Mouse (Mus musculus) hindbrain, embryonic 15.5 days (tissue): ENCODE results near the gene Nup54. TPM values are rescaled to one million over a fixed set of nuclear protein-coding genes. Genes with fewer than 3 reads are reported as not detected.

Experiments used
- ATAC-seq: fragments of 200-750 bp; cut with Nextera tagmentation; 2 replicates; pipeline ENCODE4 v1.8.0; 2017; ENCODE audit warnings: low read depth, moderate number of reproducible peaks, moderate TSS enrichment; ENCODE audit not compliant: low FRiP score
- H3K27ac ChIP-seq: fragments of 300-500 bp; sonication (generic); replicated peaks from 2 replicates; pipeline ENCODE4 v1.5.1; 2015; ENCODE audit warnings: mild to moderate bottlenecking, inconsistent platforms
- H3K27me3 ChIP-seq: fragments of 300-500 bp; sonication (generic); 2 replicates; pipeline ENCODE4 v1.6.1; 2015; ENCODE audit warnings: control low read depth, inconsistent platforms
- H3K36me3 ChIP-seq: fragments of 300-500 bp; sonication (generic); 2 replicates; pipeline ENCODE4 v1.6.1; 2015; ENCODE audit warnings: control low read depth, inconsistent platforms
- H3K4me1 ChIP-seq: fragments of 300-500 bp; sonication (generic); replicated peaks from 2 replicates; pipeline ENCODE4 v1.6.1; 2015; ENCODE audit warnings: control low read depth, inconsistent platforms
- H3K4me2 ChIP-seq: fragments of 300-500 bp; sonication (generic); 2 replicates; pipeline ENCODE4 v1.6.1; 2015; ENCODE audit warnings: moderate library complexity, mild to moderate bottlenecking, inconsistent platforms
- H3K4me3 ChIP-seq: fragments of 300-500 bp; sonication (generic); 2 replicates; pipeline ENCODE4 v1.5.1; 2015; ENCODE audit warnings: mild to moderate bottlenecking, inconsistent platforms
- H3K9ac ChIP-seq: fragments of 300-500 bp; sonication (generic); 2 replicates; pipeline ENCODE4 v1.6.1; 2015; ENCODE audit warnings: inconsistent platforms
- H3K9me3 ChIP-seq: fragments of 300-500 bp; sonication (generic); 2 replicates; pipeline ENCODE4 v1.6.1; 2016; ENCODE audit warnings: control low read depth, inconsistent platforms
- WGBS: fragments of 180-500 bp; shearing (Covaris S2); methylation state at CpG from one replicate; pipeline ENCODE4 v1.1.7; 2015; 5-methylcytosine and 5-hydroxymethylcytosine counted together
- polyA plus RNA-seq: library from polyadenylated mRNA; unstranded; fragments of >200 nt; fragmentation: Nextera tagmentation; extraction: Ambion mirVana; gene quantifications from 2 replicates; pipeline ENCODE4 v1.2.1, GENCODE M21; 2015

Gene Nup54
- polyA plus RNA-seq, 1 experiment from 2014 or later = 50.5 TPM

DNA sequence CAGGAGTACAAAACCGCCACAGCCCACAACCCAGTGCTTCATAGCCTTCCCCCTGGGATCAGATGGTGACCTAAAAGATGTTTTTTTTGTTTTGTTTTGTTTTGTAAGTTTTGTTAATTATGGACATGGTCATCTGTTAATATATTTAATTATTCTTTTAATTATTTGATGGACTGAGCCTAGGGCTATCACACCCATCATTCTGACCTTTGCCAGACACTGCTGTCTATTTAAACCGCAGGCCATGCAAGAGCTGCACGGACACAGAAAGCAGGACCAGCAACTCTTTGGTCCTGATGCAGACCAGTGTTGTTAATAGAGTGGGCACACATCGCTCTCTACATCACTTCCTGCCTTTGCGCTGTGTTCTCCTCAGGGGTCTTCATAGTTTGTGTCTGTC lies 24.5 kb downstream of the Nup54 start:
- Histone ChIP-seq H3K4me1 (no peaks in the 10 kb centered on the region), H3K4me3 (no peak overlapping the region), H3K9ac (no peak overlapping the region), H3K36me3 (peaks cover 15% of the 10 kb centered on the region), H3K27ac (no peak overlapping the region), H3K4me2 (no peak overlapping the region), H3K27me3 (no peaks in the 10 kb centered on the region), H3K9me3 (no peaks in the 10 kb centered on the region)
- no peak for ATAC-seq
- 85% methylated on average over 5 of the region's 5 CpGs for WGBS

DNA sequence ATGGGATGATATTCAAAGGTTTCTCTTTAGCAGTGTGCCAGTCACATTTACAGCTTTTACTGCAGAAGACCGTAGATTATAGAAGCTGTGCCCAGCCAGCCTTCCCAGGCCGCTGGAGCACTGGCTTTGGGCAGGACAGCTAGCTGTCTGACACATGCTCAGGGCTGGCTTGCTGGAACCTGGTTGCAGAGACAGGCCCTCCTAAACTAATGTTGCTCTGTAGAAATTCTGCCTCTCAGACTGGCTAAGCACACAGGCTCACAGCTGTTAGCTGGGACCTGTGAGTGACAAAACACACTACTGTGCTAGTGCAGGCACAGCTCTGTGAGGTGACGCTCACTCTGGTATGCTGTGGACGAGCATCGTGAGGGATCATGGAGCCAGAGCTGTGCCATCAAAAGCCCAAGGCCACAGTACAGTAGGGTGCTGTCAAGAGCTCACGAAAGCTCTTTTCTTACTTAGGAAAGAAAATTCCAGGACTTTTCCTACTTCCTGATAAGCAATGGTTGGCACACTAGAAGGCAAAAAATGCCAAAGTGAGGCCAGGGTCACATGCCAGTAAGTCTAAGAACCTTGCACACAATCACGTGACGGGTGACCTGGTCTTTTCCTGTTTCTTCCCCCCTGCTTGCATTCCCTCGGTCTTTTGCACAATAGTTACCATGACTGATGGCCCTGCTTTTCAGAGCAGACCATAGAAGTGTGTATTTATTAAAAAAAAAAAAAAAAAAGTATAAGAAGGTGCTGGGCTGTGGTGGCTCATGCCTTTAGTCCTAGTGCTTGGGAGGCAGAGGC lies 25.5 kb downstream of the Nup54 start:
- no peak overlapping the region for H3K9ac ChIP-seq
- H3K4me2 ChIP-seq = no peak overlapping the region
- H3K27me3 ChIP-seq = no peaks in the 10 kb centered on the region
- ATAC-seq = no peak
- WGBS = 80% methylated on average over 9 of the region's 9 CpGs
- H3K4me1 ChIP-seq = no peaks in the 10 kb centered on the region
- H3K4me3 ChIP-seq = no peak overlapping the region
- H3K36me3 ChIP-seq = peaks cover 8% of the 10 kb centered on the region
- H3K27ac ChIP-seq = no peak overlapping the region
- H3K9me3 ChIP-seq = no peaks in the 10 kb centered on the region

GRCm38 (mm10) chr5:92404400-92404678 lies 30.7 kb downstream of the Nup54 start:
- Histone ChIP-seq H3K27me3 (no peaks in the 10 kb centered on the region), H3K4me2 (no peak overlapping the region), H3K4me1 (no peaks in the 10 kb centered on the region), H3K9me3 (no peaks in the 10 kb centered on the region), H3K9ac (no peak overlapping the region), H3K36me3 (no peaks in the 10 kb centered on the region), H3K27ac (no peak overlapping the region), H3K4me3 (no peak overlapping the region)
- WGBS = 27% methylated on average over 2 of the region's 2 CpGs
- ATAC-seq = no peak

GRCm38 (mm10) chr5:92403562-92404399 lies 31.2 kb downstream of the Nup54 start:
- 61% methylated on average over 10 of the region's 10 CpGs for WGBS
- Histone ChIP-seq H3K4me2 (no peak overlapping the region), H3K27ac (no peak overlapping the region), H3K9me3 (no peaks in the 10 kb centered on the region), H3K27me3 (no peaks in the 10 kb centered on the region), H3K36me3 (no peaks in the 10 kb centered on the region), H3K9ac (no peak overlapping the region), H3K4me3 (no peak overlapping the region), H3K4me1 (no peaks in the 10 kb centered on the region)
- no peak for ATAC-seq

GRCm38 (mm10) chr5:92402816-92403215 lies 32.2 kb downstream of the Nup54 start:
- Histone ChIP-seq H3K4me1 (no peaks in the 10 kb centered on the region), H3K36me3 (no peaks in the 10 kb centered on the region), H3K4me3 (no peak overlapping the region), H3K27me3 (no peaks in the 10 kb centered on the region), H3K9me3 (no peaks in the 10 kb centered on the region), H3K9ac (no peak overlapping the region), H3K4me2 (no peak overlapping the region), H3K27ac (no peak overlapping the region)
- WGBS = 70% methylated on average over 9 of the region's 9 CpGs
- no peak for ATAC-seq

DNA sequence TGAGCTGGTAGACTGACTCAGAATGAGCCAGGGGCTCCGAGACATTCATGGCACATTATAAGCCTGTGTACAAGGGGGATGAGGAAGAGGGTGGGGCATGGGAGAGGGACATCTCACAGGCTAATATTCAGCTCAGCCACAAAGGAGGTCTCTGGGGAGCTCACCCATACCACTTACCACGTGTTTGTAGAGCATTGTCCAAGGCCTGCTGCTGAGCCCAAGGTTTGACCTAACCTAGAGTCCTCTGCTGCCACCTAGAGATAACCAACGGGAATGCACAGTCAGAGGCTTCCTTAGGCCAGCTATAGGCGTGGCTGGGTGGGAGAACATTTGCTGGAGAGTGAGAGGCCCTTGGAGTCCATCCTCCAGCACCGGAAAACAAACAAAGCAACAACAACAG lies 36.9 kb downstream of the Nup54 start:
- no peak overlapping the region for H3K27ac ChIP-seq
- H3K9ac ChIP-seq = no peak overlapping the region
- WGBS = 22% methylated on average over 5 of the region's 5 CpGs
- H3K4me3 ChIP-seq = no peak overlapping the region
- no peaks in the 10 kb centered on the region for H3K4me1 ChIP-seq
- H3K4me2 ChIP-seq = no peak overlapping the region
- H3K36me3 ChIP-seq = no peaks in the 10 kb centered on the region
- peak; percentile 82 for ATAC-seq
- H3K27me3 ChIP-seq = peaks cover 9% of the 10 kb centered on the region; the same call in 1 of the 2 replicates
- H3K9me3 ChIP-seq = no peaks in the 10 kb centered on the region

- H3K27me3 ChIP-seq = peaks cover 21% of the 10 kb centered on the region; the same call in 1 of the 2 replicates
- H3K9me3 ChIP-seq = no peaks in the 10 kb centered on the region
- no peak overlapping the region for H3K4me2 ChIP-seq
- no peak overlapping the region for H3K27ac ChIP-seq
- no peak overlapping the region for H3K4me3 ChIP-seq
- no peak for ATAC-seq
- WGBS = 92% methylated on average over 6 of the region's 6 CpGs
- H3K36me3 ChIP-seq = no peaks in the 10 kb centered on the region
- no peak overlapping the region for H3K9ac ChIP-seq
- peaks cover 6% of the 10 kb centered on the region; the same call in 1 of the 2 replicates for H3K4me1 ChIP-seq
Measured at GRCm38 (mm10) chr5:92396476-92396875, 38.5 kb downstream of the Nup54 start.

- Histone ChIP-seq H3K36me3 (no peaks in the 10 kb centered on the region), H3K4me3 (no peak overlapping the region), H3K4me2 (no peak overlapping the region), H3K4me1 (peaks cover 6% of the 10 kb centered on the region; the same call in 1 of the 2 replicates), H3K27ac (no peak overlapping the region), H3K9ac (no peak overlapping the region), H3K27me3 (peaks cover 27% of the 10 kb centered on the region), H3K9me3 (no peaks in the 10 kb centered on the region)
- no peak for ATAC-seq
- WGBS = 93% methylated on average over 3 of the region's 3 CpGs
Measured at GRCm38 (mm10) chr5:92395764-92396163, 39.3 kb downstream of the Nup54 start.

GRCm38 (mm10) chr5:92393863-92394262 lies 41.2 kb downstream of the Nup54 start:
- Histone ChIP-seq H3K4me3 (no peak overlapping the region), H3K36me3 (no peaks in the 10 kb centered on the region), H3K4me1 (peaks cover 6% of the 10 kb centered on the region; the same call in 1 of the 2 replicates), H3K27ac (no peak overlapping the region), H3K4me2 (no peak overlapping the region), H3K9ac (no peak overlapping the region), H3K9me3 (no peaks in the 10 kb centered on the region), H3K27me3 (peaks cover 31% of the 10 kb centered on the region)
- WGBS = 72% methylated on average over 10 of the region's 10 CpGs
- no peak for ATAC-seq

- H3K36me3 ChIP-seq = no peaks in the 10 kb centered on the region
- peaks cover 6% of the 10 kb centered on the region; the same call in 1 of the 2 replicates for H3K4me1 ChIP-seq
- H3K9me3 ChIP-seq = no peaks in the 10 kb centered on the region
- H3K4me3 ChIP-seq = peak overlapping the region; percentile 19
- H3K4me2 ChIP-seq = peak overlapping the region; percentile 41
- ATAC-seq = no peak
- 48% methylated on average over 18 of the region's 18 CpGs for WGBS
- no peak overlapping the region for H3K9ac ChIP-seq
- H3K27ac ChIP-seq = no peak overlapping the region
- H3K27me3 ChIP-seq = peaks cover 31% of the 10 kb centered on the region
Measured at GRCm38 (mm10) chr5:92392542-92392941, 42.5 kb downstream of the Nup54 start.

DNA sequence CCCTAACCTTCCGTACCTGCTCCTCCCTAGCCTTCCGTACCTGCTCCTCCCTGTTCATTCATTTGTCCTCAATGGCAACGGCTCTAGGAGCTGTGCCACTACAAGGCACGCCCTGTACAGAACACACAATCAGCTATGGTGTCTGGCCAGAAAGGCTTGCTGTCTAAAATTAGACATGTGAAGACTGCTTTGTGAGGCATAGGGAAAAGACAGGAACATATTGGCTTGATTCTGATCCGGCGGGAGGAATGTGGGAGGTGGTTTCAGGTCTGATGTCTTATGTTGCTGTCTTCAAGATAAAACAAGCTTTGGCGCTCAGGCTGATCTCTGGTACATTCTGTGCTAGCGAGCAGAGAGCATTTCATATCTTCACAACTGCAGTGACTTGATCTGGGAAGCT lies 44.4 kb downstream of the Nup54 start:
- WGBS = 80% methylated on average over 8 of the region's 8 CpGs
- peaks cover 6% of the 10 kb centered on the region; the same call in 1 of the 2 replicates for H3K4me1 ChIP-seq
- no peak overlapping the region for H3K27ac ChIP-seq
- no peaks in the 10 kb centered on the region for H3K9me3 ChIP-seq
- no peak for ATAC-seq
- no peaks in the 10 kb centered on the region for H3K36me3 ChIP-seq
- no peak overlapping the region for H3K4me3 ChIP-seq
- H3K9ac ChIP-seq = no peak overlapping the region
- H3K27me3 ChIP-seq = peaks cover 31% of the 10 kb centered on the region
- H3K4me2 ChIP-seq = no peak overlapping the region

DNA sequence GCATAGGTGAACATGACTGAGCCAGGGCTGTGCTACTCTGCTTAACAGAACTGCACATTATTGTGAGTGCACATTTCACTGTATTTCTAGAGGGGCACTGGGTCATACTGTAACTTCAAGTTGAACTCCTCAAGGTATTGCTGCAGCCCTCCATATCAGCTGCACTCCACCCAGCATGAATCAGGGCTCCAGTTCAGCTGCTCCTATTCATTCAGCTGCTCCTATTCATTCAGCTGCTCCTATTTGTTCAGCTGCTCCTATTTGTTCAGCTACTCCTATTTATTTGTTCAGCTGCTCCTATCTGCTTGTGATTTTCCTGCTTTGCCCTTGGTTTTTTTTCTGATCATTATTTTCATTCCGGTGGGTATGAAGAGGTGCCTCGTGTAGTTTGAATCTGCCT lies 45.0 kb downstream of the Nup54 start:
- WGBS = 71% methylated on average over 2 of the region's 2 CpGs
- no peak overlapping the region for H3K9ac ChIP-seq
- no peak for ATAC-seq
- H3K27me3 ChIP-seq = peaks cover 31% of the 10 kb centered on the region
- H3K4me2 ChIP-seq = no peak overlapping the region
- H3K36me3 ChIP-seq = no peaks in the 10 kb centered on the region
- peaks cover 6% of the 10 kb centered on the region; the same call in 1 of the 2 replicates for H3K4me1 ChIP-seq
- no peak overlapping the region for H3K4me3 ChIP-seq
- H3K27ac ChIP-seq = no peak overlapping the region
- no peaks in the 10 kb centered on the region for H3K9me3 ChIP-seq
